Mouse (Mus musculus): Measurements from ENCODE around the gene Top2b. TPM values are rescaled to one million over a fixed set of nuclear protein-coding genes. Genes with fewer than 3 reads are reported as not detected.

Top2b gene
- polyA plus RNA-seq, 1 experiment from 2014 or later = 20.4 TPM

GRCm38 (mm10) chr14:16379917-16380570 lies 15.1 kb downstream of the Top2b start:
- peak; percentile 88 for ATAC-seq
- Histone ChIP-seq H3K4me2 (ENCODE audit: low read depth, low read length) (0 out of 2 replicates have a peak overlapping the region, but pooled peaks have one; percentile 9), H3K4me1 (ENCODE audit: control insufficient read depth, insufficient read depth, low read length) (peaks cover 5% of the 10 kb centered on the region; the same call in 1 of the 2 replicates), H3K9me3 (ENCODE audit: control insufficient read depth, low read length) (no peaks in the 10 kb centered on the region), H3K9ac (ENCODE audit: low read depth, low read length) (no peak overlapping the region), H3K4me3 (ENCODE audit: low read length) (no peak overlapping the region), H3K27me3 (replicated peaks; ENCODE audit: control insufficient read depth, insufficient read depth, low read length) (no peaks in the 10 kb centered on the region), H3K36me3 (ENCODE audit: control insufficient read depth, insufficient read depth, low read length) (no peaks in the 10 kb centered on the region), H3K27ac (ENCODE audit: low read length) (no peak overlapping the region)
- WGBS = 22% methylated on average over 2 of the region's 2 CpGs

DNA sequence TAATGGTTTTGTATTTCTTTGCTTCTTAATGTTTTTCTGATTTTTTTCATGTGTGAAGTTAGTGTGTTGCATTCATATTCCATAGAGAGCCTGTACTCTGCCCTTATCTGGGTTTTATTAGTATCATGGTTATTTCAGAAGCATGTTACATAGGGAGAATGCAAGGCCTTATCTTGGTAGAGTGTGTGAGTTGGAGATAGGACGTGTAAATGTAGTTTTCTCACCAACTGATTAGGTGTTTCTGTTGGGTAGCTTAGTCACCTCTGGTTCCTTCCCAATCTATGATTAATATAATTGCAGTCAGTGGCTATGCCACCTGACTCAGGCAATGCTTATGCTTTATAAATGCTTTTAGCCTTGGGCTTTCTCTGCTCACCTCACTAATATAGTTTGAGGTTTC lies 19.8 kb downstream of the Top2b start:
- Histone ChIP-seq H3K4me3 (ENCODE audit: low read length) (no peak overlapping the region), H3K4me1 (ENCODE audit: control insufficient read depth, insufficient read depth, low read length) (peaks cover 5% of the 10 kb centered on the region; the same call in 1 of the 2 replicates), H3K9ac (ENCODE audit: low read depth, low read length) (no peak overlapping the region), H3K36me3 (ENCODE audit: control insufficient read depth, insufficient read depth, low read length) (no peaks in the 10 kb centered on the region), H3K27me3 (replicated peaks; ENCODE audit: control insufficient read depth, insufficient read depth, low read length) (no peaks in the 10 kb centered on the region), H3K27ac (ENCODE audit: low read length) (no peak overlapping the region), H3K4me2 (ENCODE audit: low read depth, low read length) (no peak overlapping the region), H3K9me3 (ENCODE audit: control insufficient read depth, low read length) (no peaks in the 10 kb centered on the region)
- WGBS = 62% methylated on average over 1 of the region's 1 CpGs
- peak; percentile 64 for ATAC-seq

- no peaks in the 10 kb centered on the region for H3K27me3 ChIP-seq (replicated peaks; ENCODE audit: control insufficient read depth, insufficient read depth, low read length)
- ATAC-seq = no peak
- H3K4me1 ChIP-seq (ENCODE audit: control insufficient read depth, insufficient read depth, low read length) = no peaks in the 10 kb centered on the region
- no peaks in the 10 kb centered on the region for H3K9me3 ChIP-seq (ENCODE audit: control insufficient read depth, low read length)
- H3K36me3 ChIP-seq (ENCODE audit: control insufficient read depth, insufficient read depth, low read length) = 0 out of 2 replicates have a peak, but pooled peaks cover 3% of the 10 kb centered on the region
- H3K4me2 ChIP-seq (ENCODE audit: low read depth, low read length) = no peak overlapping the region
- H3K27ac ChIP-seq (ENCODE audit: low read length) = no peak overlapping the region
- H3K4me3 ChIP-seq (ENCODE audit: low read length) = no peak overlapping the region
- no peak overlapping the region for H3K9ac ChIP-seq (ENCODE audit: low read depth, low read length)
- 94% methylated on average over 4 of the region's 4 CpGs for WGBS
These were observed 40.2 kb downstream of the Top2b start for GRCm38 (mm10) chr14:16405187-16405586.

GRCm38 (mm10) chr14:16414163-16414562 lies 49.2 kb downstream of the Top2b start:
- no peak for ATAC-seq
- no peak overlapping the region for H3K27ac ChIP-seq (ENCODE audit: low read length)
- no peaks in the 10 kb centered on the region for H3K4me1 ChIP-seq (ENCODE audit: control insufficient read depth, insufficient read depth, low read length)
- H3K4me3 ChIP-seq (ENCODE audit: low read length) = no peak overlapping the region
- H3K36me3 ChIP-seq (ENCODE audit: control insufficient read depth, insufficient read depth, low read length) = peaks cover 4% of the 10 kb centered on the region; the same call in 1 of the 2 replicates
- H3K9me3 ChIP-seq (ENCODE audit: control insufficient read depth, low read length) = no peaks in the 10 kb centered on the region
- WGBS = 76% methylated on average over 4 of the region's 4 CpGs
- no peaks in the 10 kb centered on the region for H3K27me3 ChIP-seq (replicated peaks; ENCODE audit: control insufficient read depth, insufficient read depth, low read length)
- H3K9ac ChIP-seq (ENCODE audit: low read depth, low read length) = no peak overlapping the region
- H3K4me2 ChIP-seq (ENCODE audit: low read depth, low read length) = no peak overlapping the region

- Histone ChIP-seq H3K4me3 (ENCODE audit: low read length) (no peak overlapping the region), H3K27ac (ENCODE audit: low read length) (no peak overlapping the region), H3K36me3 (ENCODE audit: control insufficient read depth, insufficient read depth, low read length) (peaks cover 3% of the 10 kb centered on the region; the same call in 1 of the 2 replicates), H3K9ac (ENCODE audit: low read depth, low read length) (no peak overlapping the region), H3K4me2 (ENCODE audit: low read depth, low read length) (no peak overlapping the region), H3K9me3 (ENCODE audit: control insufficient read depth, low read length) (no peaks in the 10 kb centered on the region), H3K4me1 (ENCODE audit: control insufficient read depth, insufficient read depth, low read length) (no peaks in the 10 kb centered on the region), H3K27me3 (replicated peaks; ENCODE audit: control insufficient read depth, insufficient read depth, low read length) (no peaks in the 10 kb centered on the region)
- WGBS = 55% methylated on average over 4 of the region's 4 CpGs
- ATAC-seq = no peak
These were observed 62.6 kb downstream of the Top2b start for GRCm38 (mm10) chr14:16427569-16427968.

DNA sequence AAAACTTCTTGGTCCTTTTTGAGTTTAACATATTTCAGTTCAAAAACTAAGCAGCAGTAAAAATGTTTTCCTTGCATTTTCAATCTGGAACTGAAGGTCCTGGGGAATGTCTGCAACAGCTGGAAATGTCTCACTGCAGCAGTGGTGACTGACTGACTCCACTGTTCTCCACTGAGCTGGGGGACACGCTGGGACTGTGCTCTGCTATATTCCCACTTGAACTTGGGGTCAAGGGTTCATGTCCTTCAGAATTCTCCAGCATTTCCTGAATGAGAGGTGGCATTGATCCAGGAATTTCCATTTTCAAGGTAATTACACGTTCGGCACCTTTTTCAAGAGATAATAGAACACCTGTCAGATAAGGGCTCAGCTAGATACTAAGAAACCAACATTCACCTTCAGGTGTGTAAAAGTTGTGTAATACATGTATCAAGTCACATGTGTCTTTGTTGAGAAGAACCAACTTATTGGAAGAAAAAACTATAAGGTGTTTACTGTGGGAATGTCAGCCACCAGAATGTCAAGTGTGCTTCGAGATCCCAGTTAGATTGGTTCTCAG lies 67.0 kb downstream of the Top2b start:
- H3K4me3 ChIP-seq (ENCODE audit: low read length) = no peak overlapping the region
- H3K36me3 ChIP-seq (ENCODE audit: control insufficient read depth, insufficient read depth, low read length) = peaks cover 3% of the 10 kb centered on the region; the same call in 1 of the 2 replicates
- H3K27me3 ChIP-seq (replicated peaks; ENCODE audit: control insufficient read depth, insufficient read depth, low read length) = no peaks in the 10 kb centered on the region
- no peak overlapping the region for H3K9ac ChIP-seq (ENCODE audit: low read depth, low read length)
- H3K4me2 ChIP-seq (ENCODE audit: low read depth, low read length) = no peak overlapping the region
- WGBS = 48% methylated on average over 4 of the region's 4 CpGs
- ATAC-seq = peak; percentile 86
- no peak overlapping the region for H3K27ac ChIP-seq (ENCODE audit: low read length)
- no peaks in the 10 kb centered on the region for H3K9me3 ChIP-seq (ENCODE audit: control insufficient read depth, low read length)
- no peaks in the 10 kb centered on the region for H3K4me1 ChIP-seq (ENCODE audit: control insufficient read depth, insufficient read depth, low read length)

- H3K36me3 ChIP-seq (ENCODE audit: control insufficient read depth, insufficient read depth, low read length) = peaks cover 3% of the 10 kb centered on the region; the same call in 1 of the 2 replicates
- WGBS = 90% methylated on average over 3 of the region's 3 CpGs
- no peaks in the 10 kb centered on the region for H3K27me3 ChIP-seq (replicated peaks; ENCODE audit: control insufficient read depth, insufficient read depth, low read length)
- H3K9ac ChIP-seq (ENCODE audit: low read depth, low read length) = no peak overlapping the region
- H3K4me3 ChIP-seq (ENCODE audit: low read length) = no peak overlapping the region
- H3K4me2 ChIP-seq (ENCODE audit: low read depth, low read length) = no peak overlapping the region
- H3K4me1 ChIP-seq (ENCODE audit: control insufficient read depth, insufficient read depth, low read length) = no peaks in the 10 kb centered on the region
- H3K27ac ChIP-seq (ENCODE audit: low read length) = no peak overlapping the region
- H3K9me3 ChIP-seq (ENCODE audit: control insufficient read depth, low read length) = no peaks in the 10 kb centered on the region
- no peak for ATAC-seq
These were observed 67.6 kb downstream of the Top2b start for GRCm38 (mm10) chr14:16432550-16432949.

GRCm38 (mm10) chr14:16433206-16433605 lies 68.2 kb downstream of the Top2b start:
- H3K36me3 ChIP-seq (ENCODE audit: control insufficient read depth, insufficient read depth, low read length) = peaks cover 3% of the 10 kb centered on the region; the same call in 1 of the 2 replicates

GRCm38 (mm10) chr14:16434396-16435171 lies 69.6 kb downstream of the Top2b start:
- WGBS = 75% methylated on average over 3 of the region's 3 CpGs
- peak; percentile 27; the same call in 1 of the 2 replicates for ATAC-seq
- no peaks in the 10 kb centered on the region for H3K4me1 ChIP-seq (ENCODE audit: control insufficient read depth, insufficient read depth, low read length)
- H3K36me3 ChIP-seq (ENCODE audit: control insufficient read depth, insufficient read depth, low read length) = peaks cover 3% of the 10 kb centered on the region; the same call in 1 of the 2 replicates
- no peaks in the 10 kb centered on the region for H3K27me3 ChIP-seq (replicated peaks; ENCODE audit: control insufficient read depth, insufficient read depth, low read length)
- H3K9me3 ChIP-seq (ENCODE audit: control insufficient read depth, low read length) = no peaks in the 10 kb centered on the region
- no peak overlapping the region for H3K4me3 ChIP-seq (ENCODE audit: low read length)
- no peak overlapping the region for H3K4me2 ChIP-seq (ENCODE audit: low read depth, low read length)
- no peak overlapping the region for H3K9ac ChIP-seq (ENCODE audit: low read depth, low read length)
- no peak overlapping the region for H3K27ac ChIP-seq (ENCODE audit: low read length)

More at GRCm38 (mm10) chr14:16433206-16433605, 68.2 kb downstream of the Top2b start:
- Histone ChIP-seq H3K4me2 (ENCODE audit: low read depth, low read length) (no peak overlapping the region), H3K27ac (ENCODE audit: low read length) (no peak overlapping the region), H3K9ac (ENCODE audit: low read depth, low read length) (no peak overlapping the region), H3K27me3 (replicated peaks; ENCODE audit: control insufficient read depth, insufficient read depth, low read length) (no peaks in the 10 kb centered on the region), H3K4me1 (ENCODE audit: control insufficient read depth, insufficient read depth, low read length) (no peaks in the 10 kb centered on the region), H3K9me3 (ENCODE audit: control insufficient read depth, low read length) (no peaks in the 10 kb centered on the region), H3K4me3 (ENCODE audit: low read length) (no peak overlapping the region)
- 82% methylated on average over 2 of the region's 2 CpGs for WGBS
- ATAC-seq = no peak
